Mouse (Mus musculus) lung, postnatal 14 days (tissue): ENCODE data around the gene Chst13.

Source experiments
- DNase-seq: peaks from one replicate; pipeline ENCODE4 v3.0.0; 2021

The Chst13 gene

GRCm38 (mm10) chr6:90319475-90320191 lies 5.4 kb downstream of the Chst13 start:
- no peak for DNase-seq

- DNase-seq = no peak
These were observed 6.0 kb downstream of the Chst13 start for GRCm38 (mm10) chr6:90319019-90319418.

GRCm38 (mm10) chr6:90317510-90318258 lies 7.3 kb downstream of the Chst13 start:
- no peak for DNase-seq

- no peak for DNase-seq
These were observed 9.0 kb downstream of the Chst13 start for GRCm38 (mm10) chr6:90315961-90316360.

GRCm38 (mm10) chr6:90308839-90309778 lies 15.9 kb downstream of the Chst13 start:
- DNase-seq = no peak

- DNase-seq = no peak
These were observed 18.5 kb downstream of the Chst13 start for GRCm38 (mm10) chr6:90306315-90306975.

- no peak for DNase-seq
These were observed 24.1 kb downstream of the Chst13 start, which contains the start of gene BC048671 for GRCm38 (mm10) chr6:90300919-90301318. Gene BC048671 (plus strand): TSS chr6:90301219.

- peak; percentile 5 for DNase-seq
These were observed 36.7 kb downstream of the Chst13 start for GRCm38 (mm10) chr6:90288265-90288664.
